19 mouse cellular contexts compared by ENCODE assay signal in the genomic region with DNA sequence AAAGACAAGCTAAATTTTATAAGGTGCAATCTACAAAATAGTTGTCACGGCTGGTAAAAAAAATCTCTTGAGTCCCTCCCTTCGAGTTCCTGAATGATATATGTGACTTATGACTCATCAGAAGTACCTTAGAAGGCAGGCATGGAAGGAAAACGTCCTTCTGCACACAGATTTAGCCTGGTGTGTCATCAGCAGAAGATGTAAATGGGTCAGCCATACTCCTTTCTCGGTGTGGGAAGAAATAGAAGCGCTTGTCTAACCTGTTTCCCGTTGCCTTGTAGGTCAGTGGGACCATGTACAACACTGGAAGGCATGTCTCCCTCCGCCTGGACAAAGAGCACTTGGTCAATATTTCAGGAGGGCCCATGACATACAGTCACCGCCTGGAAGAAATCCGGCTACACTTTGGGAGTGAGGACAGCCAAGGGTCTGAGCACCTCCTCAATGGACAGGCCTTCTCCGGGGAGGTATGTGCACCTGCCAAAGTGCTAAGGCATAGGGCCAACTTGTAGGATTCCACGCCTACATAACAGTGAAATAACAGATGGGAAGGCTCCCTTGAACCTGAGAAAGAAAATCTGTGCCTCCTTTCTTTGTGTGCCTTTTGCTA.
A peak's percentile ranks its signal among the peaks of the same experiment; 100 is the strongest.
DNase-seq lines count a peak whose midpoint lies in the region; TF ChIP-seq lines count a peak whose summit lies in the region.
"Had no signal": no experiment of that assay in that cellular context is flagged by ENCODE, and none has a peak within 500 bp of the region (broad histone marks: within the 10 kb centered on the region; RNA-seq: fewer than 3 reads in every experiment).

No protein-coding gene starts in this region.

- intact Hi-C loops in heart, postnatal 36 days (cut with DNase I) = no loop called here

- H3K4me1 ChIP-seq in kidney, adult 2 months (ENCODE audit: control insufficient read depth, insufficient read depth, low read length) = no peaks in the 10 kb centered on the region
- H3K4me1 ChIP-seq: heart, embryonic 12.5 days; limb, embryonic 15.5 days; liver, embryonic 15.5 days had no signal

- TF ChIP-seq CTCF in kidney, adult 2 months (conservative IDR thresholded peaks at IDR 0.05; ENCODE audit: insufficient read depth, insufficient read length, low read depth, low read length) = no peak

- whole genome bisulfite sequencing in kidney, adult 2 months = 77% methylated on average over 11 of the region's 11 CpGs

- H3K36me3 ChIP-seq in kidney, adult 2 months (ENCODE audit: control insufficient read depth, insufficient read depth, low read length) = no peaks in the 10 kb centered on the region
- H3K36me3 ChIP-seq: heart, embryonic 12.5 days; limb, embryonic 15.5 days; liver, embryonic 15.5 days; midbrain, embryonic 13.5 days; neural tube, embryonic 13.5 days had no signal

- TF ChIP-seq POLR2A in kidney, adult 2 months (IDR thresholded peaks at IDR 0.05; ENCODE audit: low read depth, low read length) = no peak

- no peaks in the 10 kb centered on the region for H3K27me3 ChIP-seq in kidney, adult 2 months (replicated peaks; ENCODE audit: control insufficient read depth, insufficient read depth, low read length)
- H3K27me3 ChIP-seq: heart, embryonic 12.5 days; limb, embryonic 15.5 days; liver, embryonic 15.5 days; midbrain, embryonic 13.5 days; neural tube, embryonic 13.5 days had no signal

- H3K27ac ChIP-seq in kidney, adult 2 months (ENCODE audit: insufficient read depth, low read depth, low read length) = no peak overlapping the region
- H3K27ac ChIP-seq: hindbrain, embryonic 14.5 days; limb, embryonic 15.5 days; liver, embryonic 15.5 days; midbrain, embryonic 13.5 days; neural tube, embryonic 13.5 days had no signal

- H3K4me3 ChIP-seq in kidney, adult 2 months (ENCODE audit: insufficient read depth, low read depth, low read length) = no peak overlapping the region
- H3K4me3 ChIP-seq: heart, embryonic 12.5 days; limb, embryonic 15.5 days; liver, embryonic 15.5 days; midbrain, embryonic 13.5 days; neural tube, embryonic 13.5 days had no signal

- peak; percentile 81 for DNase-seq in heart, adult 11 months
- no peak for DNase-seq in heart, postnatal 36 days
- peak; percentile 50 for DNase-seq in right cerebral cortex, postnatal 25 days
- no peak for DNase-seq in right cerebral cortex, postnatal 10 days (ENCODE audit: low spot score in 2 of 2)
- peak; percentile 88 to 90 for DNase-seq in cerebellum, postnatal 10 days
- DNase-seq in lung, postnatal 25 days (ENCODE audit: low spot score) = no peak
- DNase-seq in ovary, postnatal 36 days (ENCODE audit: low spot score) = no peak
- DNase-seq in kidney, adult 2 months = no peak
- DNase-seq: B cell, adult 2 months; heart, postnatal 14 days; kidney, adult 9 months; kidney, postnatal 25 days; thymus, postnatal 25 days had no signal

Comparison
In these comparisons a context has a peak if more than half of its experiments do, and no peak if none do; other contexts are left out.
1. DNase-seq: peak in heart, adult 11 months (single experiment), right cerebral cortex, postnatal 25 days (single experiment) and cerebellum, postnatal 10 days (2 of 2); none in heart, postnatal 36 days (0 of 2), right cerebral cortex, postnatal 10 days (0 of 2), lung, postnatal 25 days (single experiment), ovary, postnatal 36 days (single experiment) and kidney, adult 2 months (single experiment).